Mouse (Mus musculus): ENCODE measurements around the gene Golga4. TPM values are rescaled to one million over a fixed set of nuclear protein-coding genes. Genes with fewer than 3 reads are reported as not detected.
A peak's percentile ranks its signal among the peaks of the same experiment; 100 is the strongest.

Golga4 gene
- polyA plus RNA-seq, 1 experiment from 2014 or later: 55.1 TPM

DNA sequence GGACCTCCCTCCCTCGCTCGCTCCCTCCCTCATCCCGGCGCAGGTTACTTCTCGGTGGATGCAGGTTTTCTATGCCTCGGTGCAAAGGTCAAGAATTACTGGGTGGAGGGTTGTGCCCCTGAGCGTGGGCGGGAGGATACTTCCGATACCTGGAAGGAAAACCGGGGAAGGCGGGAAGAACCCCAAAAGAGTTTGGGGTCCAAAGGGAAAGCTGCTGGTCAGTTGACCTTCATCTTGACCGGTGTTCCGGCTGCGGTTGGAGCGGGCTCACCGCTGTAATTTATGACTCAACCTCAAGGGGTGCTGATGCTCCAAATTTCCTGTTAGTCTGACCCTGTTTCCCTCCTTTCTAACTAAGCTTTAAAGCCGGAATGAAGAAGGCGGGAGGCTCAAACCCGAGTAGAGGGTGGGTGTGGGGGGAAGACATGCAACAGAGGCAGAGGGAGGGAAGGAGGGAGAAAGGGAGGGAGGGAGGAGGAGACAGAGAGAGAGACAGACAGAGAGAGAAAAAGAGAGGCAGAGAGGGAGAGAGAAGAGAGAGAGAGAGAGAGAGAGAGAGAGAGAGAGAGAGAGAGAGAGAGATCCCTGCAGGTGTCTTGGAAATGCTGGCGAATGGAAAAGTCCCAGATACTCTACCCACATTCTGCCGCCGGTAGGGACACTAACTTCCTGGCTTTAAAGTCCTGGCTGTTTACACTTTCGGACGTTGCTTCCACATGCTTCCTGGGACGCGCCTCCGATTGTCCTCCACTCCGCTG, 17.8 kb upstream of the Golga4 start:
- Histone ChIP-seq H3K27me3 (ENCODE audit: insufficient read depth, low read length) (peaks cover 69% of the 10 kb centered on the region), H3K27ac (ENCODE audit: low read length) (no peak overlapping the region), H3K4me3 (ENCODE audit: low read length) (peak overlapping the region; percentile 42), H3K36me3 (ENCODE audit: insufficient read depth, low read length) (no peaks in the 10 kb centered on the region), H3K4me1 (ENCODE audit: insufficient read depth, low read length) (peaks cover 22% of the 10 kb centered on the region; the same call in 1 of the 2 replicates), H3K4me2 (replicated peaks; ENCODE audit: low read depth, low read length) (peak overlapping the region; percentile 61), H3K9ac (replicated peaks; ENCODE audit: low read length) (peak overlapping the region; percentile 35; the same call in 1 of the 2 replicates), H3K9me3 (ENCODE audit: low read length) (no peaks in the 10 kb centered on the region)
- ATAC-seq (ENCODE audit: low FRiP score, low TSS enrichment): peak; percentile 14; the same call in 1 of the 2 replicates
- under 1% methylated on average over 28 of the region's 28 CpGs for WGBS

DNA sequence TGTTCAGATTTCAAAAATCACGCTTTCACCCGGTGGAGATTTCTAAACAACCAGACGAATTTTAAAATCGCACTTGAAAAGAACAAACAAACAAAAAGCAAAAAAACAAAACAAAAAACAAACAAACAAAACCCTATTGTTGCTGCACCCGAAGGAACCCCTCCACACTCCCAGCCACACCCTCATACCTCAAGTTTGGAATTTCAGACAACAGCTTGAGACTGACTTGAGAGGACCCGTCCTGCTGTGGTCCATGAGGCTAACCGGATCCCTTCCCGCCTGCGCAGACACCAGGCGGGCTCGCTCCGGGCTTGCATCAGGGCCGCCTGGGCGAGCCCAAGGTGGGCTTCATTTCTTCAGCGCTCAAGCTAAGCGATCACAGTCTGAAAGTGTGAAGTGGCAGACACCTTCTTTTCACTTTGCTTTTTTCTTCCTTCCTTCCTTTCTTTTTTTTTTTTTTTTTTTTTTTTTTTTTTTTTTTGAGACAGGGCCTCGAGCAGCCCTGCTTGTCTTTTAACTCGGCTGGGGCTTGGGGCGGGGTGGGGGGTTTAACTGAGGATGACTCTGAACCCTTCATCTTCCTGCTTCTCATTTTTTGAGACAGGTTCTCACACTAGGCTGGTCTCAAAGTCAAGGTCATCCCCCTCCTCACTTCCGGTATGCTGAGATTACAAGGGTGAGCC, 17.0 kb upstream of the Golga4 start:
- no peak overlapping the region for H3K27ac ChIP-seq (ENCODE audit: low read length)
- ATAC-seq (ENCODE audit: low FRiP score, low TSS enrichment): no peak
- peak overlapping the region; percentile 61 for H3K4me2 ChIP-seq (replicated peaks; ENCODE audit: low read depth, low read length)
- H3K36me3 ChIP-seq (ENCODE audit: insufficient read depth, low read length): no peaks in the 10 kb centered on the region
- 1% methylated on average over 20 of the region's 20 CpGs for whole genome bisulfite sequencing
- peaks cover 62% of the 10 kb centered on the region for H3K27me3 ChIP-seq (ENCODE audit: insufficient read depth, low read length)
- no peaks in the 10 kb centered on the region for H3K9me3 ChIP-seq (ENCODE audit: low read length)
- H3K4me3 ChIP-seq (ENCODE audit: low read length): peak overlapping the region; percentile 42
- H3K4me1 ChIP-seq (ENCODE audit: insufficient read depth, low read length): peaks cover 22% of the 10 kb centered on the region; the same call in 1 of the 2 replicates
- peak overlapping the region; percentile 35 for H3K9ac ChIP-seq (replicated peaks; ENCODE audit: low read length)

DNA sequence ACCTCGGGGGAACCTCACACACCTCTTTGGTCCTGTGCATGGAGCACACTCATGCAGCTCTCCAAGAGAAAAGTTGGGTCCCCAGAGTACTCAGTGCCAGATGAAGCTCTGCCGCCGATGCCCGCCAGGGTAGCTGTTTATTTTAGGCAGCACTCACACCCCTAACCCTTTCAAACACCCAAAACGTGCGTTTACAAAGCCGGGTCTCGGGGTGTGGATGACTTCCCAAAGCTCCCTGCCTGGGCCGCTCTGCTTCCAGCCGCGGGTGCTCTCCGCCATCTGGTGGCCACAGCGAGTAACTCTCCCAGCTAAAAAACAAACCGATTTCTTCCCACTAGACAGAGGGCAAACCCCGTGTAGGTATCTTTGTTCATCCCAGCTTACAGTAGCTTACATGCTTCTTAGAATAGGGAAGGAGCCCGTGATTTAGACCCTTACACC, 16.5 kb upstream of the Golga4 start:
- no peak overlapping the region; the same call in 1 of the 2 replicates for H3K9ac ChIP-seq (replicated peaks; ENCODE audit: low read length)
- WGBS: under 1% methylated on average over 16 of the region's 16 CpGs
- ATAC-seq (ENCODE audit: low FRiP score, low TSS enrichment): peak; percentile 82
- H3K4me1 ChIP-seq (ENCODE audit: insufficient read depth, low read length): peaks cover 22% of the 10 kb centered on the region; the same call in 1 of the 2 replicates
- H3K9me3 ChIP-seq (ENCODE audit: low read length): no peaks in the 10 kb centered on the region
- no peak overlapping the region for H3K27ac ChIP-seq (ENCODE audit: low read length)
- H3K4me2 ChIP-seq (replicated peaks; ENCODE audit: low read depth, low read length): peak overlapping the region; percentile 61
- H3K4me3 ChIP-seq (ENCODE audit: low read length): peak overlapping the region; percentile 42
- peaks cover 56% of the 10 kb centered on the region for H3K27me3 ChIP-seq (ENCODE audit: insufficient read depth, low read length)
- H3K36me3 ChIP-seq (ENCODE audit: insufficient read depth, low read length): no peaks in the 10 kb centered on the region

DNA sequence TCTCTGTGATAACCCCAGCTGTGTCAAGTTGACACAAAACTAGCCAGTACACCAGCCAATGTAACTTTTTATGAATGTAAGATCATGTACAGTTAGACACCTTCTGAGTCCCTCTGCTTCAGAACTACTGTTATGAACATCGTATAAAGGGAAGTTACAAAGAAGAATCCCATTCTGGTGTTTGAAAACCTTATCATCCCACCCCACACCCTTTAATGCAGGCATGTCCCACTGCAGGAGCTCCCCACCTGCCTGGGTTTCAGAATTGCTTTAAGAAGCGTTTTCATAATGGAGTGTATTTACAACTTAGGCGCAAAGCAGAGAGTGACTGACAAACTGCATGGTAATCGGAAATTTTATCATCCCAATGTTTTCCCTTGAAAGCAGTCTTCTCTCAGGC, 14.9 kb upstream of the Golga4 start:
- Histone ChIP-seq H3K27me3 (ENCODE audit: insufficient read depth, low read length) (peaks cover 41% of the 10 kb centered on the region), H3K4me3 (ENCODE audit: low read length) (no peak overlapping the region), H3K4me1 (ENCODE audit: insufficient read depth, low read length) (peaks cover 22% of the 10 kb centered on the region; the same call in 1 of the 2 replicates), H3K4me2 (replicated peaks; ENCODE audit: low read depth, low read length) (no peak overlapping the region), H3K27ac (ENCODE audit: low read length) (no peak overlapping the region), H3K9ac (replicated peaks; ENCODE audit: low read length) (no peak overlapping the region), H3K9me3 (ENCODE audit: low read length) (no peaks in the 10 kb centered on the region), H3K36me3 (ENCODE audit: insufficient read depth, low read length) (no peaks in the 10 kb centered on the region)
- 82% methylated on average over 4 of the region's 4 CpGs for WGBS
- no peak for ATAC-seq (ENCODE audit: low FRiP score, low TSS enrichment)

DNA sequence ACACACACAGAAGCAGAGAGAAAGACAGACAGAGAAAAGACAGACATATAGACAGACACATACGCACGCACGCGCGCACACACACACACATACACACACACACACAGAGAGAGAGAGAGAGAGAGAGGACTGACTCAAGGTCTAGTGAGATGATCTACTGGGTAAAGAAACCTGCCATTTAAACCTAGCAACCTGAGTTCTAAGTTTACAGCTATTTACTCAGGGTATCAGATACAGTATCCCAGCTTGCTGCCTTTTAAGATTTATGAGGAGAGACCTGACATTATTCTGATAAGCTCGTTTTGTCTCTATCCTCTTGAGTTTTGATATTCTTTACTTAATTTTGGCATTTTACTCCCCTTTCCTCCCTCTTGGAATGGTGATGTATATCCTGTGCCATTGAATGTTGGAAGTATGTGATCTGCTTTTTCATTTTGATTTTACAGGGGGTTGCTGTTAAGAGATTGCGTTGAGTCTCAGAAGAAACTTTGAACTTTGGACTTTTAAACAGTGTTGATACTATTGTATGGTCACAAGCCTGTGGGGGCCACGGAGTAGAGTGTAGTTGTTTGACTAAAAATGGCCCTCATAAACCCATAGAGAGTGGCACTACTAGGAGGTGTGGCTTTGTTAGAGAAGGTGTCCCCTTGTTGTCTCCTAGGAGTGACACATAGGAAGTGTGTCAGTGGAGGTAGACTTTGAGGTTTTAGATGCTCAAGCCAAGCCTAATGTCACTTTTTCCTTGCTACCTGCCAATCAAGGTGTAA, 13.0 kb upstream of the Golga4 start:
- WGBS: 80% methylated on average over 8 of the region's 8 CpGs
- Histone ChIP-seq H3K4me3 (ENCODE audit: low read length) (no peak overlapping the region), H3K9ac (replicated peaks; ENCODE audit: low read length) (no peak overlapping the region), H3K4me1 (ENCODE audit: insufficient read depth, low read length) (peaks cover 14% of the 10 kb centered on the region; the same call in 1 of the 2 replicates), H3K27ac (ENCODE audit: low read length) (no peak overlapping the region), H3K4me2 (replicated peaks; ENCODE audit: low read depth, low read length) (no peak overlapping the region), H3K27me3 (ENCODE audit: insufficient read depth, low read length) (peaks cover 22% of the 10 kb centered on the region), H3K36me3 (ENCODE audit: insufficient read depth, low read length) (no peaks in the 10 kb centered on the region), H3K9me3 (ENCODE audit: low read length) (no peaks in the 10 kb centered on the region)
- ATAC-seq (ENCODE audit: low FRiP score, low TSS enrichment): no peak

DNA sequence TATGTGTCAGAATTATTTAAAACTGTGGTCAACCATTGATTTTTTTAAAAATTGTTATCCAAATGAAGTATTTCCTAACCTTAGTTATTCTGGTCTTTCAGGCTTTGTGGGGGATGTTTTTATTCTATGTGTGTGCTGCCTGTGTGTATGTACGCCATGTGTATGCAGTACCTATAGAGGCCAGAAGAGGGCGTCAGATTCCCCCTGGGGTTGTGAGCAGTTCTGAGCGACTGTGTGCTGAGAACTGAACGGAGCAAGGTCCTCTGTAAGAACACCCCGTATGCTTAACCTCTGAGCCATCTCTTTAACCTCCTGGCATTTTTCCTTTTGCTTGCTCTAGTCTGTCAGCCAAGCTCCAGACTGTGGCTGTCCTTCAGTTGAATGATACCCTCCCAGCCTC, 12.0 kb upstream of the Golga4 start:
- peaks cover 12% of the 10 kb centered on the region for H3K27me3 ChIP-seq (ENCODE audit: insufficient read depth, low read length)
- H3K4me3 ChIP-seq (ENCODE audit: low read length): no peak overlapping the region
- no peaks in the 10 kb centered on the region for H3K36me3 ChIP-seq (ENCODE audit: insufficient read depth, low read length)
- H3K4me1 ChIP-seq (ENCODE audit: insufficient read depth, low read length): peaks cover 4% of the 10 kb centered on the region; the same call in 1 of the 2 replicates
- H3K4me2 ChIP-seq (replicated peaks; ENCODE audit: low read depth, low read length): no peak overlapping the region
- H3K27ac ChIP-seq (ENCODE audit: low read length): no peak overlapping the region
- H3K9ac ChIP-seq (replicated peaks; ENCODE audit: low read length): no peak overlapping the region
- no peak for ATAC-seq (ENCODE audit: low FRiP score, low TSS enrichment)
- WGBS: 86% methylated on average over 5 of the region's 5 CpGs
- H3K9me3 ChIP-seq (ENCODE audit: low read length): no peaks in the 10 kb centered on the region

DNA sequence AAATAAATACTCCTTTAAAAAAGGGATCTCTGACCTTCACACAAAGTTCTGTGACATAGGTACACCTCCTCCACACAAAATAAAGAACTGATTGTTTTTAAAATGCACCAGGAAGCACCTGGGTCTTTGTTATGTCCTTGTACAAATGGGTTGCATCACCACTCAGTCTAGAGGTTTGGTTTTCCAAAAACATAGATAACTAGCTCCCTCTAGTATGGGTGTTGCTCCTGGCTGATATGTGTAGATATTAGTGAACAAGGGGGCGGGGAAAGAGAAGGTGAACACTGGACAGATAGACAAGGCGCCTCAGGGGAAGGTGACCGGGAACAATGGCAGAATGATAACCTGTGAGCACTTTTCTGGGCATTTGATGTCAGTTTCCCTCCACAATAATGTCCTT, 10.1 kb upstream of the Golga4 start:
- WGBS: 89% methylated on average over 3 of the region's 3 CpGs
- H3K36me3 ChIP-seq (ENCODE audit: insufficient read depth, low read length): no peaks in the 10 kb centered on the region
- no peak overlapping the region for H3K27ac ChIP-seq (ENCODE audit: low read length)
- H3K9me3 ChIP-seq (ENCODE audit: low read length): no peaks in the 10 kb centered on the region
- H3K4me2 ChIP-seq (replicated peaks; ENCODE audit: low read depth, low read length): no peak overlapping the region
- H3K4me3 ChIP-seq (ENCODE audit: low read length): no peak overlapping the region
- ATAC-seq (ENCODE audit: low FRiP score, low TSS enrichment): no peak
- H3K4me1 ChIP-seq (ENCODE audit: insufficient read depth, low read length): no peaks in the 10 kb centered on the region
- no peaks in the 10 kb centered on the region for H3K27me3 ChIP-seq (ENCODE audit: insufficient read depth, low read length)
- no peak overlapping the region for H3K9ac ChIP-seq (replicated peaks; ENCODE audit: low read length)

DNA sequence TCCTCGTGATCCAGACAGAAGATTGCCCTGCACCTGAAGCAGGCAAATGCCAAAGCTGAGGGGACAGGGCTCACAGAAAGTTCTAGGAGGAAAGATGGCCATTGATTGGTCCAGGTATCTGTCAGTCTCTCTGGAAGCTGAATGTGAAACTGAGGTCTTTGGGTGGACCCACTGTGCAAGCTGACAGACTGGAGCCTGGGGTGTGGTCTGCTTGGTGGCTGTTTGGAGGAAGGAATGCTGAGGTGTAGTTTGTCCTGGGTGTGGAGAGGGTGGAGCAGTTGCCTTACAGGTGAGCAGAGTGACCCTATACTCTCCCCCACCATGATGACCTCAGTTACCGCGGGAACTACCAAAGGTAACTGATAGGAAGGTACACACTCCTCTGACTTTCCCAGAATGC, 9.1 kb upstream of the Golga4 start:
- no peak for ATAC-seq (ENCODE audit: low FRiP score, low TSS enrichment)
- Histone ChIP-seq H3K4me1 (ENCODE audit: insufficient read depth, low read length) (no peaks in the 10 kb centered on the region), H3K4me3 (ENCODE audit: low read length) (no peak overlapping the region), H3K27ac (ENCODE audit: low read length) (no peak overlapping the region), H3K27me3 (ENCODE audit: insufficient read depth, low read length) (no peaks in the 10 kb centered on the region), H3K9ac (replicated peaks; ENCODE audit: low read length) (no peak overlapping the region), H3K36me3 (ENCODE audit: insufficient read depth, low read length) (no peaks in the 10 kb centered on the region), H3K9me3 (ENCODE audit: low read length) (no peaks in the 10 kb centered on the region), H3K4me2 (replicated peaks; ENCODE audit: low read depth, low read length) (no peak overlapping the region)
- WGBS: 84% methylated on average over 3 of the region's 3 CpGs

DNA sequence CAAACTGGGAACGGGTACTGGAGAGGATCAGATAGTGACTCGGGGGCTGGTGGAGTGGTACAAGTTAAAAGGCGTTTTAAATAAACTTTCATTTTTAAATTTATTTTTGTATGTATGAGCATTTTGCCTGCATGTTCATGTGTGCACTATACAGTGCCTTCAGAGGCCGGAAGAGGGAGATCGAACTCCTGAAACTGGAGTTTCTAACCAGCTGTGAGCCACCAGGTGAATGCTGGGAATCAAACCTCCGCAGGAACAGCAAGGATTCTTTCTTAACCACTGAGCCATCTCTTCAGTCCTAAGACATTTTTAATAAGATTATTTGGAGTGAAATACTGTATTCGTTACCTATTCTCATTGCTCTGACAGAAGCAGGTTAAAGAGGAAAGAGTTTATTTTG, 8.0 kb upstream of the Golga4 start:
- Histone ChIP-seq H3K9me3 (ENCODE audit: low read length) (no peaks in the 10 kb centered on the region), H3K27me3 (ENCODE audit: insufficient read depth, low read length) (no peaks in the 10 kb centered on the region), H3K36me3 (ENCODE audit: insufficient read depth, low read length) (no peaks in the 10 kb centered on the region), H3K4me1 (ENCODE audit: insufficient read depth, low read length) (no peaks in the 10 kb centered on the region), H3K9ac (replicated peaks; ENCODE audit: low read length) (no peak overlapping the region), H3K4me3 (ENCODE audit: low read length) (no peak overlapping the region), H3K27ac (ENCODE audit: low read length) (no peak overlapping the region), H3K4me2 (replicated peaks; ENCODE audit: low read depth, low read length) (no peak overlapping the region)
- ATAC-seq (ENCODE audit: low FRiP score, low TSS enrichment): no peak
- WGBS: 73% methylated on average over 7 of the region's 7 CpGs

Data from kidney, embryonic 16.5 days (tissue).